Mouse (Mus musculus): ENCODE measurements around the gene Abcc8. TPM values are rescaled to one million over a fixed set of nuclear protein-coding genes. Genes with fewer than 3 reads are reported as not detected.
A peak's percentile ranks its signal among the peaks of the same experiment; 100 is the strongest.

Abcc8 gene
- polyA plus RNA-seq (2015; fragmentation: Nextera tagmentation; extraction: Ambion mirVana): 0.95 and 1.8 TPM in 2 replicates

DNA sequence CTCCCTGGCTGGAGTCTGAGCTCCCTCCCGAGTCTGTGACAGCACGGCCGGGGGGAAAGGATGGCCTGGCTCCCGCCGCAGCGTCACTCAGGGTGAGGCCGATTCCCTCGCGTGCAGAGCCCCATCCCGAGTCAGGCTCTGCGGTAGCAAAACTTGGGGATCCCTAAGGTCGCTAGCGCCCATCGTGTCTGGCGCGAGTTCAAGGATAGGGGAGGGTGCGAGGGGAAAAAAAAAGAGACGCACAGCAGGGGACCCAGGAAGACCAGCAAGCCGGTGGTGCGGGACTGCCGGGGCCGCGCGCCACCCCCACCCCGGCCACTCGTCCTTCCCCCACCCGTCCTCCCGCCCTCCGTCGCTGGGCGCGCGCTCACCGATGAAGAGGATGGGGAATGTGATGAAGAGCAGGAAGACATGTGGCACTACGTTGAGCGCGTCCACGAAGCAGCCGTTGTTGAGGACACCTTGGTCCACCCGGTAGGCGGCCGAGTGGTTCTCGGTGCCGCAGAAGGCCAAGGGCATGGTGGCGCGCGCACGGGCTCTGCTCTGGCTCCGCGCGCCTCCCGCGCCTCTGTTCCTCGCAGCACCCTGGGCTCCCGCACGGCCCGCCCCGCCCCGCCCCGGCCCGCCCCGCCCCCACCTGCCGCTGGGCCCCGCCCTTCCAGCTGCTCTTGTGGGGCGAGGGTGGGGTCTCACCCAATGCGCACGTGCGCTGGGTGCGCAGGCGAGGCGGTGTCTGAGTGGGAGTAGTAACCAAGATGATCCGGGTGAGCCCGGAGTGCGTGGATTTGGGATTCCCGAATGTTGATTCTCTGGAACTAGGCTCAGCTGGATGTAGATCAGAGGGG is at the start of gene Abcc8:
TSS of gene Abcc8 (minus strand) at position 603 of the 845 bp plus-strand sequence.
- H3K4me1 ChIP-seq (replicated peaks; ENCODE audit: control insufficient read depth, insufficient read depth, low read length): peaks cover 5% of the 10 kb centered on the region; the same call in 1 of the 2 replicates
- WGBS: 1% methylated on average over 71 of the region's 75 CpGs
- H3K9me3 ChIP-seq (ENCODE audit: control insufficient read depth): no peaks in the 10 kb centered on the region
- no peaks in the 10 kb centered on the region for H3K36me3 ChIP-seq (ENCODE audit: control insufficient read depth, insufficient read depth)
- ATAC-seq: peak; percentile 14; the same call in 1 of the 2 replicates
- peaks cover 31% of the 10 kb centered on the region for H3K27me3 ChIP-seq (replicated peaks; ENCODE audit: control insufficient read depth, insufficient read depth, low read length)
- no peak within 1 kb of the TSS for H3K9ac ChIP-seq (ENCODE audit: low read depth, low read length)
- TF ChIP-seq CTCF (IDR thresholded peaks at IDR 0.05; ENCODE audit: low read depth): no peak
- peak within 1 kb of the TSS; percentile 67 for H3K4me2 ChIP-seq (replicated peaks; ENCODE audit: low read depth)
- H3K27ac ChIP-seq (ENCODE audit: low read depth, low read length): no peak within 1 kb of the TSS
- peak within 1 kb of the TSS; percentile 34 for H3K4me3 ChIP-seq (ENCODE audit: low read depth, low read length)

DNA sequence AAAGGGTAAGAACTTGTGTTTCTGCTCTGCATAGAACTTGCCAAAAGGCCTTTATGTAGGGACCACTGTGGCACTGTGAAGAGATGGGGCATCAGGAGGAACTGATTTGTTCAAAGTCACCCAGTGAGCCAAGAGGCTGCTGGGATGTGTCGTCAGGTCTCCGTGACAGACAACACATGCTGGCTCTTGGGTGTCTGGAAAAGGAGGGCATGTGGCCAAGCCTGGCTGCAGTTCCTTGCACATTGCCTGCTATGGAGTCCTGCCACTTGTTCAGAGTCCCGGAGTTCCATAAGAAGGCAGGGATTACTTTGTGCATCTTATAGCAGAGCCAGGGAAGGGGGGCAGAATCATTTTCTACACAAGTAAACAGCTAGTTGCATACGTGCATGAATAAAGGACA is 47.1 kb upstream of the Abcc8 start:
- no peak overlapping the region for H3K4me2 ChIP-seq (replicated peaks; ENCODE audit: low read depth)
- no peak for ATAC-seq
- H3K36me3 ChIP-seq (ENCODE audit: control insufficient read depth, insufficient read depth): peaks cover 42% of the 10 kb centered on the region
- H3K9me3 ChIP-seq (ENCODE audit: control insufficient read depth): no peaks in the 10 kb centered on the region
- no peak overlapping the region for H3K27ac ChIP-seq (ENCODE audit: low read depth, low read length)
- H3K4me3 ChIP-seq (ENCODE audit: low read depth, low read length): no peak overlapping the region
- no peak overlapping the region for H3K9ac ChIP-seq (ENCODE audit: low read depth, low read length)
- no peak for TF ChIP-seq CTCF (IDR thresholded peaks at IDR 0.05; ENCODE audit: low read depth)
- H3K27me3 ChIP-seq (replicated peaks; ENCODE audit: control insufficient read depth, insufficient read depth, low read length): no peaks in the 10 kb centered on the region
- 72% methylated on average over 4 of the region's 4 CpGs for WGBS
- no peaks in the 10 kb centered on the region for H3K4me1 ChIP-seq (replicated peaks; ENCODE audit: control insufficient read depth, insufficient read depth, low read length)

DNA sequence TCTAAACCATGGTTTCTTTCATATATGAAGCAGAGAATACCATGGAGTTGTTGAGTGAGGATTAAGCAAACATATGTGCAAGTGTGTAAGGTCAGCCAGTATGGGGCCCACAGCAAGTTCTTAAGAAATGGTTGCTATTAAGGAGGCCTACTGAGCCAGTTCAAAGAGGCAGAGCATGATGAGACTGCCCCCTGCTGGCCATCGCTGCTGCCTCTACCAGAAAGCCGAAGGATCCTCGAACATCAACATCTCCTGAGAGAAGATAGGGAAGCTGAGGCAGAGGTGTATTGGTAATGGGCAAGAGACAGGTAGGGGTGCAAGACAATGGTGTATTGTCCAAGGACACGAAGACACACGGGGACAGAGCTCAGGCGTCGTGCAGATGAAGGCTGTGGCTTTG is 46.4 kb upstream of the Abcc8 start:
- Histone ChIP-seq H3K27ac (ENCODE audit: low read depth, low read length) (no peak overlapping the region), H3K36me3 (ENCODE audit: control insufficient read depth, insufficient read depth) (peaks cover 49% of the 10 kb centered on the region), H3K27me3 (replicated peaks; ENCODE audit: control insufficient read depth, insufficient read depth, low read length) (no peaks in the 10 kb centered on the region), H3K9ac (ENCODE audit: low read depth, low read length) (no peak overlapping the region), H3K9me3 (ENCODE audit: control insufficient read depth) (no peaks in the 10 kb centered on the region), H3K4me2 (replicated peaks; ENCODE audit: low read depth) (no peak overlapping the region), H3K4me3 (ENCODE audit: low read depth, low read length) (no peak overlapping the region), H3K4me1 (replicated peaks; ENCODE audit: control insufficient read depth, insufficient read depth, low read length) (no peaks in the 10 kb centered on the region)
- 21% methylated on average over 7 of the region's 7 CpGs for WGBS
- peak; percentile 85 for TF ChIP-seq CTCF (IDR thresholded peaks at IDR 0.05; ENCODE audit: low read depth)
- no peak for ATAC-seq

DNA sequence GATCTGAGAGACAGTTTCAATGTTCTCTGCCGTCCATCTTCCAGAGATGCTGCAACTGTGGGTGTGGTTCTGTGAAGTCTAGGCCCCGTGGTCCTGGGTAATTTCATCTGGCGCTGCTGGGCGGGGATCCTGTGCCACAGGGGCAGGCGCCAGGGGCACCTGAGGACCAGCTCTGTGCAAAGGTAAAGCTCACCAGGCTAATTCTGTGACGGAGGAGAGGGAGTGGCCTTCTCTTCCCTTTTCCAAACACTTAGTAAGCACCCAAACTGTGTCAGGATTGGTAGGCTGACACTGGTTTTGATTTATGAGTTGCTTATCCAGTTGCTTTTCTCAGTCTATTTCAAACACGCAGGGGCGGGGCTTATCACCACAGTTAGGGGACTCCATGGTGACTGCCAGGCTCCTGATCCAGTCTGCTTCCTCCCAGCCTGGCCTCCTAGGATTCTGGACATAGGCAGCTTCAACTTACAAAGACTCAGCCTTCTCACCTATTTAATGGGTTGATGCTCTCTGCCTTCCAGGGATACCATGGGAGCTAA is 40.8 kb upstream of the Abcc8 start:
- H3K9me3 ChIP-seq (ENCODE audit: control insufficient read depth): no peaks in the 10 kb centered on the region
- no peak for TF ChIP-seq CTCF (IDR thresholded peaks at IDR 0.05; ENCODE audit: low read depth)
- H3K27ac ChIP-seq (ENCODE audit: low read depth, low read length): no peak overlapping the region
- H3K4me3 ChIP-seq (ENCODE audit: low read depth, low read length): no peak overlapping the region
- H3K9ac ChIP-seq (ENCODE audit: low read depth, low read length): no peak overlapping the region
- H3K36me3 ChIP-seq (ENCODE audit: control insufficient read depth, insufficient read depth): peaks cover 59% of the 10 kb centered on the region
- WGBS: 39% methylated on average over 8 of the region's 8 CpGs
- H3K27me3 ChIP-seq (replicated peaks; ENCODE audit: control insufficient read depth, insufficient read depth, low read length): no peaks in the 10 kb centered on the region
- ATAC-seq: no peak
- H3K4me2 ChIP-seq (replicated peaks; ENCODE audit: low read depth): no peak overlapping the region
- H3K4me1 ChIP-seq (replicated peaks; ENCODE audit: control insufficient read depth, insufficient read depth, low read length): no peaks in the 10 kb centered on the region

DNA sequence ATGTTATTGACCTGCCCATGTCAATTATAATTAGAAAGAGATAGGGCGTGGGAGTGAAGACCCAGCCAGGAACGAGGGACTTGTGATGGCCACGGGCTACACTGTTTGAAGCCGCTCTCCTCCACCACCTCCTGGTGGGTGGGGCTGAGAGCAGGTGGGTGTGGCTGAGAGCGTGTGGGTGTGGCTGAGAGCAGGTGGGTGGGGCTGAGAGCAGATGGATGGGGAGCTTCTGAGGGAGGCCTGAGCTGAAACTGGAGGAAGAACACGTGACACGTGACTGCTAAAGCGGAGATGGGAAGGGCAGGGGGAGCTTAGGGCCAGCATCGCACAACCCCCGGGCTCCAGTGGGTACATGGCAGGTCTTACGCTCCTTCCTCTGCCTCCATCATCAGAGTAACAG is 38.6 kb upstream of the Abcc8 start:
- Histone ChIP-seq H3K4me2 (replicated peaks; ENCODE audit: low read depth) (no peak overlapping the region), H3K9me3 (ENCODE audit: control insufficient read depth) (no peaks in the 10 kb centered on the region), H3K27me3 (replicated peaks; ENCODE audit: control insufficient read depth, insufficient read depth, low read length) (no peaks in the 10 kb centered on the region), H3K4me1 (replicated peaks; ENCODE audit: control insufficient read depth, insufficient read depth, low read length) (no peaks in the 10 kb centered on the region), H3K36me3 (ENCODE audit: control insufficient read depth, insufficient read depth) (peaks cover 49% of the 10 kb centered on the region), H3K4me3 (ENCODE audit: low read depth, low read length) (no peak overlapping the region), H3K27ac (ENCODE audit: low read depth, low read length) (no peak overlapping the region), H3K9ac (ENCODE audit: low read depth, low read length) (no peak overlapping the region)
- 13% methylated on average over 11 of the region's 11 CpGs for WGBS
- no peak for TF ChIP-seq CTCF (IDR thresholded peaks at IDR 0.05; ENCODE audit: low read depth)
- peak; percentile 69 for ATAC-seq

DNA sequence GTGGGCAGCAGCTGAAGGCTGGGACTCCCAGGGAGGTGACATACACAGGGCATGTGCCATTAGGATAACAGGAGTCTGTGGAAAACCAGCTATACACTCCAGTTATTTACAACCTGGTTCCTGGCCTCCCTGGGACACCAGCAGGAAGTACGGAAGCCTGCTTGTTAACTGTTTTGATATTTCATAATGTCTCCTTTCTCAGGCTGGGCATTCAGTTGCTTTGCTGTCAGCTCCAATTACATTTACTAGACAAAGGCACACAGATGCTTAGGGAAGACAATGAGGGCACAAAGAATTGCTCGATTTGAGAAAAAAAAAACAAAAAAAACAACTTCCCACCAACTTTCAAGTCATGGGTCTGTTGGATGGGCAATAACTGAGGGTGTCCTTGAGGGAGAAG is 36.6 kb upstream of the Abcc8 start:
- Histone ChIP-seq H3K4me2 (replicated peaks; ENCODE audit: low read depth) (no peak overlapping the region), H3K36me3 (ENCODE audit: control insufficient read depth, insufficient read depth) (peaks cover 46% of the 10 kb centered on the region)

More for the DNA sequence above, 36.6 kb upstream of the Abcc8 start:
- 73% methylated on average over 2 of the region's 2 CpGs for WGBS
- no peaks in the 10 kb centered on the region for H3K4me1 ChIP-seq (replicated peaks; ENCODE audit: control insufficient read depth, insufficient read depth, low read length)
- H3K27ac ChIP-seq (ENCODE audit: low read depth, low read length): no peak overlapping the region
- H3K9ac ChIP-seq (ENCODE audit: low read depth, low read length): no peak overlapping the region
- H3K4me3 ChIP-seq (ENCODE audit: low read depth, low read length): no peak overlapping the region
- no peaks in the 10 kb centered on the region for H3K27me3 ChIP-seq (replicated peaks; ENCODE audit: control insufficient read depth, insufficient read depth, low read length)
- H3K9me3 ChIP-seq (ENCODE audit: control insufficient read depth): no peaks in the 10 kb centered on the region
- TF ChIP-seq CTCF (IDR thresholded peaks at IDR 0.05; ENCODE audit: low read depth): no peak
- ATAC-seq: no peak

Measured in intestine, postnatal 0 days (tissue).